Mouse (Mus musculus) liver, postnatal 0 days (tissue): Measurements from ENCODE around the gene Phf24. TPM values are rescaled to one million over a fixed set of nuclear protein-coding genes. Genes with fewer than 3 reads are reported as not detected.

Experiments
- ATAC-seq: fragments of 200-750 bp; cut with Nextera tagmentation; 2 replicates; pipeline ENCODE4 v1.8.0; 2017; ENCODE audit warnings: mild to moderate bottlenecking, moderate library complexity
- DNase-seq: peaks from one replicate; pipeline ENCODE4 v3.0.0-alpha.2; 2016
- H3K27ac ChIP-seq: fragments of 300-500 bp; sonication (generic); 2 replicates; pipeline ENCODE4 v1.5.1; 2014; ENCODE audit warnings: antibody characterized with exemption, moderate library complexity, mild to moderate bottlenecking, low read depth
- H3K27me3 ChIP-seq: fragments of 300-500 bp; sonication (generic); 2 replicates; pipeline ENCODE4 v1.6.1; 2014; ENCODE audit warnings: low read length, control low read depth, mixed read lengths; ENCODE audit not compliant: insufficient read depth
- H3K36me3 ChIP-seq: fragments of 300-500 bp; sonication (generic); replicated peaks from 2 replicates; pipeline ENCODE4 v1.6.1; 2014; ENCODE audit warnings: mild to moderate bottlenecking, control low read depth, low read length, moderate library complexity, mixed read lengths; ENCODE audit not compliant: insufficient read depth
- H3K4me1 ChIP-seq: fragments of 300-500 bp; sonication (generic); 2 replicates; pipeline ENCODE4 v1.6.1; 2014; ENCODE audit warnings: antibody characterized with exemption, mild to moderate bottlenecking, control low read depth; ENCODE audit not compliant: insufficient read depth
- H3K4me2 ChIP-seq: fragments of 300-500 bp; sonication (generic); 2 replicates; pipeline ENCODE4 v1.6.1; 2014; ENCODE audit warnings: low read depth, mild to moderate bottlenecking, low read length, moderate library complexity, mixed read lengths
- H3K4me3 ChIP-seq: fragments of 300-500 bp; sonication (generic); 2 replicates; pipeline ENCODE4 v1.5.1; 2014; ENCODE audit warnings: low read depth, low read length
- H3K9ac ChIP-seq: fragments of 300-500 bp; sonication (generic); replicated peaks from 2 replicates; pipeline ENCODE4 v1.6.1; 2014; ENCODE audit warnings: mild to moderate bottlenecking, moderate library complexity
- H3K9me3 ChIP-seq: fragments of 300-500 bp; sonication (generic); 2 replicates; pipeline ENCODE4 v1.6.1; 2016; ENCODE audit warnings: mild to moderate bottlenecking, control low read depth, low read length, mixed read lengths
- CTCF ChIP-seq: sonication (generic); IDR thresholded peaks from 2 replicates; pipeline ENCODE4 v1.5.1; 2016; ENCODE audit warnings: antibody characterized with exemption, low read depth
- EP300 ChIP-seq: IDR thresholded peaks from 2 replicates; pipeline ENCODE4 v1.6.1; 2016; ENCODE audit warnings: antibody characterized with exemption, low read depth, mild to moderate bottlenecking
- WGBS: fragments of 180-500 bp; shearing (Covaris S2); extraction: QIAGEN DNeasy Blood & Tissue Kit; methylation state at CpG from one replicate; pipeline ENCODE4 v1.1.7; 2014; ENCODE audit not compliant: insufficient replicate concordance; 5-methylcytosine and 5-hydroxymethylcytosine counted together
- polyA plus RNA-seq: library from polyadenylated mRNA; unstranded; fragments of >200 nt; fragmentation: Nextera tagmentation; extraction: Ambion mirVana; gene quantifications from 2 replicates; pipeline ENCODE4 v1.2.1, GENCODE M21; 2015

Gene Phf24
- polyA plus RNA-seq, 1 experiment from 2014 or later: 0.12 TPM

GRCm38 (mm10) chr4:42903942-42904341 is 12.5 kb upstream of the Phf24 start:
- Histone ChIP-seq H3K27ac (no peak overlapping the region), H3K36me3 (no peaks in the 10 kb centered on the region), H3K4me1 (no peaks in the 10 kb centered on the region), H3K27me3 (no peaks in the 10 kb centered on the region), H3K9me3 (no peaks in the 10 kb centered on the region), H3K4me3 (no peak overlapping the region), H3K9ac (no peak overlapping the region), H3K4me2 (no peak overlapping the region)
- ATAC-seq (no peak), DNase-seq (no peak)
- no peak for TF ChIP-seq CTCF
- TF ChIP-seq EP300: no peak
- WGBS: 46% methylated on average over 1 of the region's 1 CpGs

- H3K27me3 ChIP-seq: no peaks in the 10 kb centered on the region
These were observed 11.9 kb upstream of the Phf24 start for GRCm38 (mm10) chr4:42904523-42904922.

DNA sequence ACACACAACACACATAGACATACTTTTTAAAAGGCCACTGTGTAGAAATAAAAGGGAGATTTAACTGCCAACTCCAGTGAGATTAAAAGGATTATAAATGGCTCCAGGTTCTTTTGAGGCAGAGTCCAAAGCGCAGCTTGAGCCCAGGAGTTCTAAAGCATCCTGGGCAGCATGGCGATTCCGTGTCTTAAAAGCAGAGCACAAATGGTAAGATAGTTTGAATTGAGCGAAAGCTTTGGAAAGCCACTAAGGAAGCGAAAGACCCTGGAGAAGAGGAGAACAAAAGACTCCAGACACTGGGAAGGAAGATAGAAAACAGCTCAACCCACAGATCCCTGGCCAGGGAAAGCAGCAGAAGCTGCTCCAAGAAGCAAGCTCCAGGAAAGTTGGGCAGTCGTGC is 11.5 kb upstream of the Phf24 start:
- DNase-seq (no peak), ATAC-seq (no peak)
- WGBS: 78% methylated on average over 6 of the region's 6 CpGs
- TF ChIP-seq CTCF (no peak), EP300 (no peak)
- Histone ChIP-seq H3K36me3 (no peaks in the 10 kb centered on the region), H3K27me3 (no peaks in the 10 kb centered on the region), H3K9me3 (no peaks in the 10 kb centered on the region), H3K4me1 (no peaks in the 10 kb centered on the region), H3K4me3 (no peak overlapping the region), H3K4me2 (no peak overlapping the region), H3K27ac (no peak overlapping the region), H3K9ac (no peak overlapping the region)

More at GRCm38 (mm10) chr4:42904523-42904922, 11.9 kb upstream of the Phf24 start:
- Histone ChIP-seq H3K9ac (no peak overlapping the region), H3K36me3 (no peaks in the 10 kb centered on the region), H3K27ac (no peak overlapping the region), H3K9me3 (no peaks in the 10 kb centered on the region), H3K4me3 (no peak overlapping the region), H3K4me1 (no peaks in the 10 kb centered on the region), H3K4me2 (no peak overlapping the region)
- WGBS: 79% methylated on average over 3 of the region's 3 CpGs
- DNase-seq (no peak), ATAC-seq (no peak)
- TF ChIP-seq CTCF (no peak), EP300 (no peak)

DNA sequence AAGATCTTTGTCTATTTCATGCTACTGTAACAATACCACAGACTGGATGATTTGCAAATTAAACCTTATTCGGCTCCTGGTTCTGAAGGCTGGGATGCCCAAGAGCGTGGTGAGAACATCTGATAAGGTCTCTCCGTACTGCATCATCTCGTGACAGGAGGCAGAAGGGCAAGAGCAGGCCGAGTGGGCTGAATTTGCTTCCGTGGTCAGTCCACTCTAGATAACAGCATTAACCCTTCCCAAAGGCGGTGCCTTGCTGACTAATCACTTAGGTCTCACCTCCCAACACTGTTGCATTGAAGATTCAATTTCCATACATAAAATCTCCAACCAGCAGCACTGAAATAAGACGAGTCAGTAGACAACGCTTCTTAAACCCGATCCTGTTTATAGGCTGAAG is 3.1 kb upstream of the Phf24 start:
- Histone ChIP-seq H3K4me1 (peaks cover 3% of the 10 kb centered on the region; the same call in 1 of the 2 replicates), H3K27me3 (peaks cover 33% of the 10 kb centered on the region), H3K9me3 (no peaks in the 10 kb centered on the region), H3K4me2 (no peak overlapping the region), H3K9ac (no peak overlapping the region), H3K36me3 (no peaks in the 10 kb centered on the region), H3K4me3 (no peak overlapping the region), H3K27ac (no peak overlapping the region)
- 42% methylated on average over 10 of the region's 10 CpGs for WGBS
- ATAC-seq (no peak), DNase-seq (no peak)
- TF ChIP-seq CTCF (no peak), EP300 (no peak)

- peaks cover 40% of the 10 kb centered on the region for H3K27me3 ChIP-seq
- H3K27ac ChIP-seq: no peak overlapping the region
- no peaks in the 10 kb centered on the region for H3K9me3 ChIP-seq
- DNase-seq (no peak), ATAC-seq (no peak)
- H3K9ac ChIP-seq: no peak overlapping the region
- peaks cover 3% of the 10 kb centered on the region; the same call in 1 of the 2 replicates for H3K4me1 ChIP-seq
- H3K4me2 ChIP-seq: no peak overlapping the region
- H3K4me3 ChIP-seq: no peak overlapping the region
- TF ChIP-seq EP300 (no peak), CTCF (no peak)
- 73% methylated on average over 12 of the region's 12 CpGs for WGBS
- H3K36me3 ChIP-seq: no peaks in the 10 kb centered on the region
These were observed 1.1 kb upstream of the Phf24 start for GRCm38 (mm10) chr4:42915311-42915710.

DNA sequence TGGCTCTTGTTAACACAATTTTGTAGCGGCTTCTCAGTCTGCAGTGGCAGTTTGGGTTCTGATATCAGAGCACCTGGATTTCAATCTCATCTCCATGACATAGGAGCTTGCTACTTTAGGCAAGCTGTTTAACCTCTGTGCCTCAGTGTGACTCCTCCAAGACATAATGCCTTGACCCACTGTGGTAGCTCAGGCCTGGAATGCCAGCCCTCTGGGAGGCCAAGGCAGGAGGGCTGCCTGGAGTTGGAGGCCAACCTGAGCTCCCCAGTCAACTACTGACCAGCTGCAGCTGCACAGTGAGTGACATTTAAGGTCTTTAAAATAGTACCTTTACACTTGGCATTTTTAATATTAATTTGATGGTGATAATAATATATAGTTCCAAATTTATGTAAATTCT is 494 bp upstream of the Phf24 start:
- H3K4me2 ChIP-seq: no peak overlapping the region
- 78% methylated on average over 1 of the region's 1 CpGs for WGBS
- H3K9me3 ChIP-seq: no peaks in the 10 kb centered on the region
- no peaks in the 10 kb centered on the region for H3K36me3 ChIP-seq
- TF ChIP-seq EP300: no peak
- no peak for TF ChIP-seq CTCF
- no peak overlapping the region for H3K9ac ChIP-seq
- peaks cover 3% of the 10 kb centered on the region; the same call in 1 of the 2 replicates for H3K4me1 ChIP-seq
- ATAC-seq: no peak
- DNase-seq: no peak
- no peak overlapping the region for H3K4me3 ChIP-seq
- no peak overlapping the region for H3K27ac ChIP-seq
- peaks cover 40% of the 10 kb centered on the region for H3K27me3 ChIP-seq

DNA sequence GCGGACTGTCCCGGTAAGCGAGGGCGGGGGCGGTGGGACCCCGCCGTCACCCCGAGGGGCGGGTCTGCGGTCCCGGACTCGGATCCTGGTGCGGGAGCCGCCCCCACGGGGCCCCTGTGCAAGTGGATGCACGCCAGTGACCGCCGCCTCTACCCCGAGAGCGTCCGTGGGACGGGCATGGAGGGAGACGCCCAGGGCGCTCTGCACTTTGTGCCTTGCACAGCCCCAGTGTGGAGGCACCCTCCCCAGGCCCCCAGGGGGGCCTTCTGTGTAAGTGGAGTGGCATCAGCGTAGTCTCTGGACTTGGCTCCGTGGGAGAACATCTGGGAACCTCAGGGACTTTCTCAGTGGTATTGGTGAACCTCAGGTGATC is 928 bp downstream of the Phf24 start:
- Histone ChIP-seq H3K9me3 (no peaks in the 10 kb centered on the region), H3K9ac (0 out of 2 replicates have a peak overlapping the region, but pooled peaks have one; percentile 7), H3K4me2 (peak overlapping the region; percentile 76), H3K4me1 (peaks cover 3% of the 10 kb centered on the region; the same call in 1 of the 2 replicates), H3K27ac (no peak overlapping the region), H3K4me3 (peak overlapping the region; percentile 49), H3K27me3 (peaks cover 40% of the 10 kb centered on the region), H3K36me3 (no peaks in the 10 kb centered on the region)
- TF ChIP-seq EP300 (no peak), CTCF (no peak)
- ATAC-seq (no peak), DNase-seq (peak; percentile 19)
- WGBS: 8% methylated on average over 26 of the region's 26 CpGs
